Mouse (Mus musculus) neural tube, embryonic 11.5 days (tissue): Measurements from ENCODE around the gene Map4k3. TPM values are rescaled to one million over a fixed set of nuclear protein-coding genes. Genes with fewer than 3 reads are reported as not detected.
A peak's percentile ranks its signal among the peaks of the same experiment; 100 is the strongest.
"Not testable (repeated sequence)": the region's sequence is repeated elsewhere in the genome, so short reads cannot be mapped to it uniquely, and the experiment has no call there.

Source experiments
- ATAC-seq: fragments of 200-750 bp; cut with Nextera tagmentation; 2 replicates; pipeline ENCODE4 v1.8.0; 2017; ENCODE audit warnings: moderate number of reproducible peaks, mild to moderate bottlenecking, moderate TSS enrichment, moderate library complexity; ENCODE audit not compliant: insufficient read depth, low FRiP score, low TSS enrichment
- DNase-seq: peaks from one replicate; pipeline ENCODE4 v3.0.0-alpha.2; 2015; ENCODE audit warnings: low spot score
- H3K27ac ChIP-seq: fragments of 300-500 bp; sonication (generic); 2 replicates; pipeline ENCODE4 v1.5.1; 2014; ENCODE audit warnings: low read depth, mild to moderate bottlenecking, low read length
- H3K27me3 ChIP-seq: fragments of 300-500 bp; sonication (generic); 2 replicates; pipeline ENCODE4 v1.6.1; 2014; ENCODE audit warnings: mild to moderate bottlenecking, low read length, mixed read lengths; ENCODE audit not compliant: control insufficient read depth, insufficient read depth
- H3K36me3 ChIP-seq: fragments of 300-500 bp; sonication (generic); 2 replicates; pipeline ENCODE4 v1.6.1; 2014; ENCODE audit warnings: mild to moderate bottlenecking, low read length, moderate library complexity, mixed read lengths; ENCODE audit not compliant: control insufficient read depth, insufficient read depth
- H3K4me1 ChIP-seq: fragments of 300-500 bp; sonication (generic); 2 replicates; pipeline ENCODE4 v1.6.1; 2014; ENCODE audit warnings: low read length, mixed read lengths; ENCODE audit not compliant: control insufficient read depth, insufficient read depth
- H3K4me2 ChIP-seq: fragments of 300-500 bp; sonication (generic); 2 replicates; pipeline ENCODE4 v1.6.1; 2014; ENCODE audit warnings: low read depth, mild to moderate bottlenecking, moderate library complexity
- H3K4me3 ChIP-seq: fragments of 300-500 bp; sonication (generic); 2 replicates; pipeline ENCODE4 v1.5.1; 2014; ENCODE audit warnings: low read depth, low read length
- H3K9ac ChIP-seq: fragments of 300-500 bp; sonication (generic); 2 replicates; pipeline ENCODE4 v1.6.1; 2014; ENCODE audit warnings: mild to moderate bottlenecking, low read length
- H3K9me3 ChIP-seq: fragments of 300-500 bp; sonication (generic); 2 replicates; pipeline ENCODE4 v1.6.1; 2016; ENCODE audit warnings: low read length; ENCODE audit not compliant: control insufficient read depth
- WGBS: fragments of 180-500 bp; shearing (Covaris S2); extraction: QIAGEN DNeasy Blood & Tissue Kit; methylation state at CpG from one replicate; pipeline ENCODE4 v1.1.7; 2014; 5-methylcytosine and 5-hydroxymethylcytosine counted together
- polyA plus RNA-seq: library from polyadenylated mRNA; unstranded; fragments of >200 nt; fragmentation: Nextera tagmentation; extraction: Ambion mirVana; gene quantifications from 2 replicates; pipeline ENCODE4 v1.2.1, GENCODE M21; 2014

Gene Map4k3
- polyA plus RNA-seq, 1 experiment from 2014 or later: 31.8 TPM

DNA sequence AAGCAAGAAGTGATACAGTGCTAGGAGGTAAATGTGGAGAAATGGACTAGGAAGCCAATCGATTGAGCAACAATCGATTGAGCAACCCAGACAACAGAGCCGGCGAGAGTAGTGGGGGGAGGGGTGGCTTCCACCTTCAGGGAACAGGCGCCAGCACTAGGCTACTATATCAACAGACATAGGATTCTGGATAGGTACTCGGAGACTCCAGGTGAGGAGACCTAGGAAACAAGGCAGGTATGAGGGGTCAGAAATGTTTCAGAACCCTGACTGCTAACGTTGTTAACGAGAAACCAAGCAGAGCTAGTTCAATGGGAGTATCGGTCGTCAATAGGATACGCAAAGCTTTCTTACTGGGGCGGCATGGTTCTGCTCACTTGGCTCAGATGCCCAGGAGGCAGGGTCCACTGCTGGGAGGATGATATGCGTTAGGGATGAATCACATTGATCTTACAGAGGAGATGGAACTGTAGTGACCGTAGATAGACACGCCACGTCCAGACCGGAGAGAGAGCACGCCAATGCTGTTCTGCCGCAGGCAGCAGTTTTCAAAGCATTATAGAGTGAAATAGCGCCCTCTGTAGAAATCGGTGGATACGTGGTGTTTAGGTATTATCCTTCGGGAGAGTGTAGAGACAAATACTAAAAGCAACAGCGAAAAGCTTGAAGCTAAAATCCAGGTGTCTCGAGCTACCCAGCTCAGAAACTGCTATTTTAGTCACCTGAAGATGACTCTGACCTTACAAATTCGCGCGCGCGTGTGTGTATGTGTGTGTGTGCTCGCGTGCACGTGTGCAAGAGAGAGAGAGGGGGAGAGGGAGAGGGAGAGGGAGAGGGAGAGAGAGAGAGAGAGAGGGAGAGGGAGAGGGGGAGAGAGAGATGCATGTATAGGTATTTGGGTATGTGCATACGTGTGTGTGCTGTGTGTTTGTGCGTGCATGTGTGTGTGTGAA, 174.7 kb downstream of the Map4k3 start:
- Histone ChIP-seq H3K4me2 (peak overlapping the region; percentile 59), H3K27ac (no peak overlapping the region), H3K4me3 (peak overlapping the region; percentile 65), H3K36me3 (no peaks in the 10 kb centered on the region), H3K4me1 (no peaks in the 10 kb centered on the region), H3K9ac (peak overlapping the region; percentile 79), H3K9me3 (no peaks in the 10 kb centered on the region), H3K27me3 (no peaks in the 10 kb centered on the region)
- DNase-seq: peak; percentile 82
- 3% methylated on average over 35 of the region's 35 CpGs for WGBS
- ATAC-seq: peak; percentile 83

DNA sequence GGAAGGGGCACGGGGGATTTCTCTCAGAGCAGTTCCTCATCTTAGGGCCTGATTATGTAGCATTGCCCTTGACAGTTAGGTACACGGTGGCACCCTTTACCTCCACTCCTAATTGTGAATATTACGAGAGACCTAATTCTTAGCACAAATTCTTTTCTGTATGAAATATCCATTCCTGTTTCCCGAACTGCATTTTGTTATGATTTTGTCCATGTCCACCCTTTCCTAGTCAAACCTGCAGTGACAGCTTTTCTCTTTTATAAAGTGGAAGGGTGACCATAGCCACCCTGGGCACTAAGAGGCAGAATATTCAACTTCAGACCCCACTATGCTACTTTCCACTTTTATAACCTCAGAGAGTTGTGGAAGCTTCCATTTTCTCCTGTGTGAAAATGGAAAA, 175.6 kb downstream of the Map4k3 start:
- no peak for ATAC-seq
- no peak overlapping the region for H3K27ac ChIP-seq
- no peaks in the 10 kb centered on the region for H3K9me3 ChIP-seq
- DNase-seq: no peak
- no peak overlapping the region; the same call in 1 of the 2 replicates for H3K9ac ChIP-seq
- peak overlapping the region; percentile 59; the same call in 1 of the 2 replicates for H3K4me2 ChIP-seq
- no peaks in the 10 kb centered on the region for H3K4me1 ChIP-seq
- no peaks in the 10 kb centered on the region for H3K27me3 ChIP-seq
- H3K4me3 ChIP-seq: peak overlapping the region; percentile 65; the same call in 1 of the 2 replicates
- no peaks in the 10 kb centered on the region for H3K36me3 ChIP-seq
- WGBS: 85% methylated on average over 4 of the region's 4 CpGs

DNA sequence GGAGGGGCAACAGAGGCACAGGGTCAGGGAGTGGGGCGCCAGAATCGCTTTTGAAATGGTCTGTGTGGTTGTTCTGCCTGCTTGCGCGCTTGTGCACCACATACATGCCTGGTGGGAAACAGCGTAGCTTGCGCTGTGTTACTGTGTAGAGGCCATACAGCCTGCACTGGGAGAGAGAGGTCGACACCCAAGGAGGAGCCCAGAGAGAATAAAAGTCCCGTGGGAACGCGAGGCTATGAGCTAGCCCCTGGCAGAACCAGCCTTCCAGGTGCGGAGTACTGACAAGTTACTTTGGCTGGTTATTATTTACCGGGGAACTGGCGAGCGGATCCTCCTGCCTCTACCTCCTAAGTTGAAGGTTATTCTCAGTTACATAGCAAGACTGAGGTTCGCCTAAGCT, 177.3 kb downstream of the Map4k3 start:
- ATAC-seq (no peak), DNase-seq (no peak)
- H3K9me3 ChIP-seq: no peaks in the 10 kb centered on the region
- H3K27ac ChIP-seq: no peak overlapping the region
- no peak overlapping the region for H3K4me3 ChIP-seq
- no peak overlapping the region for H3K9ac ChIP-seq
- H3K4me2 ChIP-seq: no peak overlapping the region
- H3K36me3 ChIP-seq: no peaks in the 10 kb centered on the region
- 86% methylated on average over 15 of the region's 15 CpGs for WGBS
- no peaks in the 10 kb centered on the region for H3K27me3 ChIP-seq
- H3K4me1 ChIP-seq: no peaks in the 10 kb centered on the region

DNA sequence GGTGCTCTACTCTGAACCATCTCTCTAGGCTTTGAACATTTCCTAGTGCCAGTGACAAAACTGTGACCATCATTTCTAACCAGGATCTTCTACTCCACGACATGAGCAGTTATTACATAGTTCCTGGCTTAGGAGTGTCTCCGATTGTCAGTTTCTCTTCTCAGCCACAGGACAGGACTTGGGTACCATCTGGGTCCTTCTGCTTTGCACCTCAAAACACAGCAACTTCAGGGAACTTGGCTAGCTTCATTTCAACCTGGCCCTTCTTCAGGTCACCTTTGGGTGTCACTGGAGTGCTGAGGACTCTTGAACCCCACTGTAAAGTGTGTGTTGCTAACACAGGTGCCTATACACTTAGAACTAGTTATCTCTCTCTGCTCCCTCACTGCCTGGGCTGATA, 181.4 kb downstream of the Map4k3 start:
- no peak for ATAC-seq
- H3K9ac ChIP-seq: no peak overlapping the region

DNA sequence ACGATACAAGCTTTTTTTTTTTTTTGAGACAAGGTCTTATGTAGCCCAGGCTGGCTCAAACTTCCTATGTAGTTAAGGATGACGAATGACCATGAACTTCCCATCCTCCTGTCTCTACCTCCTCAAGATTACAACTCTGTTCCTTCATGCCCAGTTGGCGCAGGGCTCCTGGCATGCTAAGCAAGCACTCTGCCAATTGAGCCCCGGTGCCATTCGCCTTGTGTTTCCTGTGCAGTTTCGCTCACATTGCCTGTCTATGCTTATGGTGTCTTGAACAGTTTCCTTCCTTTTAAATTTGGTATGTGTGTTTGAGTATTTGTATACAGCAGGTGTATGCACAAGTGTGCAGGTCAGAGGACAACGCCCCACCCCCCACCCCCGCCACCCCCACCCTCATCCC, 182.1 kb downstream of the Map4k3 start:
- no peak overlapping the region for H3K4me2 ChIP-seq
- WGBS: 94% methylated on average over 8 of the region's 8 CpGs
- no peak for DNase-seq
- H3K27ac ChIP-seq: no peak overlapping the region
- H3K4me3 ChIP-seq: no peak overlapping the region
- no peaks in the 10 kb centered on the region for H3K4me1 ChIP-seq
- ATAC-seq: no peak
- no peaks in the 10 kb centered on the region for H3K9me3 ChIP-seq
- no peaks in the 10 kb centered on the region for H3K36me3 ChIP-seq
- no peak overlapping the region for H3K9ac ChIP-seq
- no peaks in the 10 kb centered on the region for H3K27me3 ChIP-seq

More for the DNA sequence above, 181.4 kb downstream of the Map4k3 start:
- Histone ChIP-seq H3K9me3 (no peaks in the 10 kb centered on the region), H3K4me3 (no peak overlapping the region), H3K4me1 (no peaks in the 10 kb centered on the region), H3K4me2 (no peak overlapping the region), H3K27ac (no peak overlapping the region), H3K27me3 (no peaks in the 10 kb centered on the region), H3K36me3 (no peaks in the 10 kb centered on the region)
- WGBS: 90% methylated on average over 2 of the region's 2 CpGs
- no peak for DNase-seq

DNA sequence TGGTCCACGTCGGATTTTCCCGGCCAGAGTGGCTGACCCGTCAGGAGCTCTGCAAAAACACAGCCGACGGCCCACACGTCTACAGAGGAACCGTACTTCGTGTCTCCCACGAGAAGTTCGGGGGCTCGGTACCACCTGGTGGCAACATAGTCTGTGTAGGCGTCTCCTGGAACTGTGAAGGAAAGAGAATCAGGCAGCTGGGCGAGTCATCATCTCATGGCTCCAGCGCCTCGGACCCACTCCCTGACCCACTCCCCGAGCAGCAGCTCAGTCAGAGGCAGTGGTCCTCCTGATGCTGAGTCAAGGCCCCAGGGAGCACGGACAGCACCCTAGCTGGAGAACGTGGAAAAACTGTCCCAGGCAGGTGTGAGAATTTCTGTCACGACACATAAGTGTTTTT, 184.6 kb downstream of the Map4k3 start:
- 90% methylated on average over 20 of the region's 20 CpGs for WGBS
- ATAC-seq: no peak

DNA sequence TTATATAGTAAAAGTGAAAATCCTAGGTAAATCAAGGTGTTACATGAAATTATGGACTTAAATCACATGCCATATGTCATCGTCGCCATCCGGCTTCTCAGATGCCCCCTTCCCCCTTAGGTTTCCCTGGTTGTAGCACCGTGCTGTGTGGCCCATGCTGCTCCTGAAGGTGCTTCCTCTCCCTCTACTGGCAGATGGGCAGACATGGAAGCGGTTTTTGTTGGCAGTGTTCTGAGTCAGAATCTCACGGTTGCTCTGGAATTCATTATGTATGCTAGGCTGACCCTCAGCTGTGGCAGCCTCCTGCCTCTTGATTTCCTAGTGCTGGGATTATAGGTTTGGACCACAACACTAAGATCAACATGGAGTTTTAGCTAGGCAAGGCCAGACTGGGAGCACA, 191.1 kb downstream of the Map4k3 start:
- Histone ChIP-seq H3K9me3 (no peaks in the 10 kb centered on the region), H3K27me3 (no peaks in the 10 kb centered on the region), H3K4me1 (no peaks in the 10 kb centered on the region), H3K4me3 (no peak overlapping the region), H3K36me3 (no peaks in the 10 kb centered on the region), H3K27ac (no peak overlapping the region), H3K9ac (no peak overlapping the region), H3K4me2 (no peak overlapping the region)
- ATAC-seq (no peak), DNase-seq (no peak)
- WGBS: 66% methylated on average over 6 of the region's 6 CpGs

More for the DNA sequence above, 184.6 kb downstream of the Map4k3 start:
- Histone ChIP-seq H3K4me1 (no peaks in the 10 kb centered on the region), H3K36me3 (no peaks in the 10 kb centered on the region), H3K4me3 (no peak overlapping the region), H3K9ac (no peak overlapping the region), H3K4me2 (no peak overlapping the region), H3K9me3 (no peaks in the 10 kb centered on the region), H3K27me3 (no peaks in the 10 kb centered on the region), H3K27ac (no peak overlapping the region)
- no peak for DNase-seq

DNA sequence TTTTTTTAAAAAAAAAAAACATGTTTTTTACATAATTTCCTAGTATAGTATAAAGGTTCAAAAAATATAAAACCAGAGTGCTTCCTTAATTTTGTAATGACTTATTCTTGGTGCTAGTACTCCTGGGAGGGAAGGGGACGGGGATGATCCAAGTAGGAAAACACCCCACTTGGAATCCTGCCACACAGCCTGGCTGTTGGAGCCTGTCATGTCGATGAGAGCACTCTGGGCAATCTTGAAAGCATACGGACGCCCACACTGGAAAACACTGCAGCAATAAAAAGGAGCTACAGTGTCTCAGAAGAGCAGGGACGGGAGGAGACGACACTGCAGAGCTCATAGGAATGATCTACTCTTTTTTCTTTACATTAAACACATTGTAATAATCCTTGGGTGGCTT, 192.7 kb downstream of the Map4k3 start:
- Histone ChIP-seq H3K27me3 (no peaks in the 10 kb centered on the region), H3K4me2 (no peak overlapping the region), H3K4me1 (no peaks in the 10 kb centered on the region), H3K27ac (no peak overlapping the region), H3K4me3 (no peak overlapping the region), H3K9ac (no peak overlapping the region), H3K36me3 (no peaks in the 10 kb centered on the region), H3K9me3 (no peaks in the 10 kb centered on the region)
- no peak for ATAC-seq
- DNase-seq: no peak
- WGBS: 81% methylated on average over 6 of the region's 6 CpGs

DNA sequence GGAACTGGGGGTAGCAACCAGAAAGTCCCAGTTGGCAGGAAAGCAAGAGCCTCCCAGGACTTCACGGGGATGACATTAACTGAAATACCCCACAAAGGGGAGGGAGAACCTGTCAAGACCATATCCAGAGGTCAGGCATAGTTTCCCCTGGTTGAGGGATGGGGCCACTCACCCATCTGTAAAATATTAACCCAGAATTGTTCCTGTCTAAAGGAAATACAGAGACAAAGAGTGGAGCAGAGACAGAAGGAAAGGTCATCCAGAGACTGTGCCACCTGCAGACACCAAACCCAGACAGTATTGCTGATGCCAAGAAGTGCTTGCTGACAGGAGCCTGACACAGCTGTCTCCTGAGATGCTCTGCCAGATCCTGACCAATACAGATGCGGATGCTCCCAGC, 196.9 kb downstream of the Map4k3 start:
- not testable (repeated sequence) for H3K9me3 ChIP-seq

More for the DNA sequence above, 196.9 kb downstream of the Map4k3 start:
- DNase-seq, H3K4me1 ChIP-seq, ATAC-seq, H3K4me3 ChIP-seq, H3K4me2 ChIP-seq, H3K9ac ChIP-seq, H3K36me3 ChIP-seq, H3K27ac ChIP-seq, H3K27me3 ChIP-seq: not testable (repeated sequence)
- WGBS: 43% methylated on average over 2 of the region's 2 CpGs
